Mouse (Mus musculus) stomach, postnatal 0 days (tissue): Measurements from ENCODE around the gene Olfr934.

Experiments
- CTCF ChIP-seq: IDR thresholded peaks from 2 replicates; pipeline ENCODE4 v1.5.1; 2016; ENCODE audit warnings: antibody characterized with exemption, low read depth, mild to moderate bottlenecking, moderate library complexity
- EP300 ChIP-seq: optimal IDR thresholded peaks from 2 replicates; pipeline ENCODE3; 2016; ENCODE audit warnings: antibody characterized with exemption

DNA sequence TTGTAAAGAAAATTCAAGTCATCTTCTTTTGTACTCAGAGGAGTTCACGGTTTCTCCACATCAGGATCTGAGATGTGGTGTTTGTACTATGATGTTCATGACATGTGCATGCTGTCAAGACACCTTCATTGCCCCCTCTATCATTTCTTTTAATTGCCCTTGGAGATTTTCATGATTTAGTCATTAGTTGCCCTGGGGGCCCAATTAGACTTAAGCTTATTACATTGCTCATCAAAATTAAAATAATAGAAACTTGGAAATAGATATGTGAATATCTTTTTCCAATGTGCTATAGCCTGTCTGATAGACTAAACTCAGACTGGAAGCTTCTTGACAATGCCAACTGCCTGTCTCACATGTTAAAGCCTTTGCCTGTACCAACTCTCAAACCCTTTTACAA is 35.2 kb upstream of the Olfr934 start, which contains the start of gene Olfr146:
- no peak for TF ChIP-seq CTCF
- no peak for TF ChIP-seq EP300
